Mouse (Mus musculus) G1E (cell line): ENCODE data around the gene Trim25. TPM values are rescaled to one million over a fixed set of nuclear protein-coding genes. Genes with fewer than 3 reads are reported as not detected.

Experiments used
- ATAC-seq: 2 replicates; pipeline ENCODE4 v1.8.0; 2016; ENCODE audit warnings: mild to moderate bottlenecking; ENCODE audit not compliant: insufficient number of reproducible peaks, poor library complexity, low FRiP score, severe bottlenecking; ENCODE audit errors: extremely low read depth
- DNase-seq: peaks from one replicate; pipeline ENCODE4 v3.0.0; 2012; ENCODE audit warnings: low spot score
- H3K27me3 ChIP-seq: 2 replicates; pipeline ENCODE4 v1.6.1; 2012; ENCODE audit warnings: mild to moderate bottlenecking, low read length, inconsistent platforms; ENCODE audit not compliant: insufficient read depth
- H3K36me3 ChIP-seq: replicated peaks from 2 replicates; pipeline ENCODE3; 2012; ENCODE audit warnings: mild to moderate bottlenecking, inconsistent platforms
- H3K4me1 ChIP-seq: 2 replicates; pipeline ENCODE4 v1.6.1; 2012; ENCODE audit warnings: low read depth, low read length, inconsistent platforms, mixed read lengths; ENCODE audit not compliant: insufficient read depth
- H3K4me3 ChIP-seq: 2 replicates; pipeline ENCODE4 v1.5.1; 2012; ENCODE audit warnings: low read depth, mild to moderate bottlenecking, inconsistent platforms, low read length, moderate library complexity, mixed read lengths
- H3K9me3 ChIP-seq: replicated peaks from 2 replicates; pipeline ENCODE4 v1.6.1; 2012; ENCODE audit warnings: inconsistent platforms
- CTCF ChIP-seq: IDR thresholded peaks from 2 replicates; pipeline ENCODE4 v1.5.1; 2012; ENCODE audit warnings: low read depth, low read length, inconsistent platforms, mixed read lengths
- GATA1 ChIP-seq: IDR thresholded peaks from 2 replicates; pipeline ENCODE4 v1.6.1; 2012; ENCODE audit warnings: borderline replicate concordance, low read length, inconsistent platforms, mixed read lengths
- GATA2 ChIP-seq: IDR thresholded peaks from 2 replicates; pipeline ENCODE4 v1.6.1; 2012; ENCODE audit warnings: low read depth, low read length, inconsistent platforms, borderline replicate concordance
- POLR2AphosphoS5 ChIP-seq: IDR thresholded peaks from 2 replicates; pipeline ENCODE4 v1.6.1; 2012; ENCODE audit warnings: low read depth, low read length, inconsistent platforms; ENCODE audit not compliant: insufficient replicate concordance
- TAL1 ChIP-seq: conservative IDR thresholded peaks from 2 replicates; pipeline ENCODE4 v1.6.1; 2012; ENCODE audit warnings: low read depth, low read length, inconsistent platforms, mixed read lengths
- polyA plus RNA-seq: library from polyadenylated mRNA; stranded (reverse); fragments of >175 nt; gene quantifications from 2 replicates; pipeline ENCODE4 v1.2.3, GENCODE M21; 2012
- total RNA-seq, 2 experiments: library from RNA; stranded (forward) in 1 of 2; stranded (reverse) in 1 of 2; fragments of 200-1000 nt in 1 of 2; fragments of >200 nt in 1 of 2; fragmentation: Nextera tagmentation in 1 of 2; gene quantifications; 2 replicates each; pipeline ENCODE4 v1.2.3; 2014 to 2017

The Trim25 gene
- total and polyA plus RNA-seq, 3 experiments, result 36.4 to 75.4 (median 69.6) TPM

GRCm38 (mm10) chr11:89065297-89065696 lies 66.1 kb downstream of the Trim25 start:
- H3K4me1 ChIP-seq, result peaks cover 17% of the 10 kb centered on the region
- peaks cover 23% of the 10 kb centered on the region for H3K27me3 ChIP-seq
- ATAC-seq (no peak), DNase-seq (no peak)
- no peak for TF ChIP-seq GATA2
- TF ChIP-seq GATA1, result no peak
- no peak for TF ChIP-seq TAL1
- no peak for TF ChIP-seq CTCF
- no peak for TF ChIP-seq POLR2AphosphoS5
- no peaks in the 10 kb centered on the region for H3K9me3 ChIP-seq
- no peak overlapping the region for H3K4me3 ChIP-seq
- no peaks in the 10 kb centered on the region for H3K36me3 ChIP-seq

- no peak for DNase-seq
- Histone ChIP-seq H3K4me1 (peaks cover 13% of the 10 kb centered on the region), H3K36me3 (no peaks in the 10 kb centered on the region), H3K27me3 (peaks cover 23% of the 10 kb centered on the region), H3K9me3 (no peaks in the 10 kb centered on the region), H3K4me3 (no peak overlapping the region)
- ATAC-seq, result no peak
- no peak for TF ChIP-seq CTCF
- TF ChIP-seq TAL1, result no peak
- TF ChIP-seq POLR2AphosphoS5, result no peak
- no peak for TF ChIP-seq GATA2
- TF ChIP-seq GATA1, result no peak
These were observed 67.0 kb downstream of the Trim25 start for GRCm38 (mm10) chr11:89066126-89066525.

- Histone ChIP-seq H3K36me3 (no peaks in the 10 kb centered on the region), H3K27me3 (peaks cover 25% of the 10 kb centered on the region), H3K9me3 (no peaks in the 10 kb centered on the region), H3K4me3 (no peak within 1 kb of the TSS), H3K4me1 (peaks cover 13% of the 10 kb centered on the region)
- ATAC-seq, result no peak
- TF ChIP-seq TAL1 (no peak), GATA2 (no peak), GATA1 (no peak), POLR2AphosphoS5 (no peak), CTCF (no peak)
- DNase-seq, result no peak
These were observed 67.6 kb downstream of the Trim25 start, which contains the start of gene Dgke for GRCm38 (mm10) chr11:89066750-89067149. Gene Dgke, minus strand, starts transcription at chr11:89066850.

GRCm38 (mm10) chr11:89067301-89067822 lies 68.2 kb downstream of the Trim25 start:
- peaks cover 25% of the 10 kb centered on the region for H3K27me3 ChIP-seq
- H3K4me1 ChIP-seq, result peaks cover 15% of the 10 kb centered on the region
- no peak for TF ChIP-seq GATA2
- no peak for TF ChIP-seq CTCF
- no peak for TF ChIP-seq GATA1
- TF ChIP-seq TAL1, result no peak
- TF ChIP-seq POLR2AphosphoS5, result no peak
- no peak overlapping the region for H3K4me3 ChIP-seq
- H3K9me3 ChIP-seq, result no peaks in the 10 kb centered on the region
- H3K36me3 ChIP-seq, result no peaks in the 10 kb centered on the region
- ATAC-seq (no peak), DNase-seq (no peak)

GRCm38 (mm10) chr11:89067871-89068490 lies 68.8 kb downstream of the Trim25 start:
- ATAC-seq, result no peak

GRCm38 (mm10) chr11:89068649-89069048 lies 69.5 kb downstream of the Trim25 start:
- no peak for DNase-seq

More at GRCm38 (mm10) chr11:89067871-89068490, 68.8 kb downstream of the Trim25 start:
- TF ChIP-seq TAL1, result no peak
- TF ChIP-seq GATA2, result no peak
- TF ChIP-seq GATA1, result no peak
- TF ChIP-seq POLR2AphosphoS5, result no peak
- TF ChIP-seq CTCF, result no peak
- peaks cover 25% of the 10 kb centered on the region for H3K27me3 ChIP-seq
- no peaks in the 10 kb centered on the region for H3K36me3 ChIP-seq
- H3K4me1 ChIP-seq, result peaks cover 16% of the 10 kb centered on the region
- H3K4me3 ChIP-seq, result no peak overlapping the region
- H3K9me3 ChIP-seq, result no peaks in the 10 kb centered on the region
- no peak for DNase-seq

More at GRCm38 (mm10) chr11:89068649-89069048, 69.5 kb downstream of the Trim25 start:
- Histone ChIP-seq H3K4me3 (no peak overlapping the region), H3K4me1 (peaks cover 15% of the 10 kb centered on the region), H3K36me3 (no peaks in the 10 kb centered on the region), H3K27me3 (peaks cover 26% of the 10 kb centered on the region), H3K9me3 (no peaks in the 10 kb centered on the region)
- ATAC-seq, result no peak
- TF ChIP-seq GATA1, result no peak
- TF ChIP-seq POLR2AphosphoS5, result no peak
- no peak for TF ChIP-seq GATA2
- no peak for TF ChIP-seq TAL1
- TF ChIP-seq CTCF, result no peak
